20 mouse cellular contexts compared by ENCODE assay signal in genomic region chr2:112428534-112428933, GRCm38 (mm10). TPM values are rescaled to one million over a fixed set of nuclear protein-coding genes. Genes with fewer than 3 reads are reported as not detected.
"Had no signal": no experiment of that assay in that cellular context is flagged by ENCODE, and none has a peak within 500 bp of the region (broad histone marks: within the 10 kb centered on the region; RNA-seq: fewer than 3 reads in every experiment).

No protein-coding gene starts in this region.

RNA-seq across cellular contexts. Expression of gene Chrm5, which starts 52.0 kb away (rescaled TPM):
- total RNA-seq: common myeloid progenitor, adult 5-6 weeks; gastrocnemius, adult 18-20 months; gastrocnemius, adult 8-10 months; gastrocnemius, postnatal 14 days; gastrocnemius, postnatal 25 days; gastrocnemius, postnatal 36 days; gastrocnemius, postnatal 4 days; granulocyte monocyte progenitor cell, adult 5-6 weeks; heart, adult 18-20 months; heart, adult 2 months; heart, adult 8-10 months had no signal
- polyA plus RNA-seq: embryonic facial prominence, embryonic 10.5 days; embryonic facial prominence, embryonic 11.5 days; embryonic facial prominence, embryonic 12.5 days; embryonic facial prominence, embryonic 13.5 days; embryonic facial prominence, embryonic 15.5 days; erythroblast, embryonic 14.5 days; forebrain, embryonic 13.5 days; gonadal fat pad, adult 2 months; heart, adult 2 months; heart, embryonic 10.5 days had no signal
